Mouse (Mus musculus): Measurements from ENCODE around the gene Traf1.

Traf1 gene

DNA sequence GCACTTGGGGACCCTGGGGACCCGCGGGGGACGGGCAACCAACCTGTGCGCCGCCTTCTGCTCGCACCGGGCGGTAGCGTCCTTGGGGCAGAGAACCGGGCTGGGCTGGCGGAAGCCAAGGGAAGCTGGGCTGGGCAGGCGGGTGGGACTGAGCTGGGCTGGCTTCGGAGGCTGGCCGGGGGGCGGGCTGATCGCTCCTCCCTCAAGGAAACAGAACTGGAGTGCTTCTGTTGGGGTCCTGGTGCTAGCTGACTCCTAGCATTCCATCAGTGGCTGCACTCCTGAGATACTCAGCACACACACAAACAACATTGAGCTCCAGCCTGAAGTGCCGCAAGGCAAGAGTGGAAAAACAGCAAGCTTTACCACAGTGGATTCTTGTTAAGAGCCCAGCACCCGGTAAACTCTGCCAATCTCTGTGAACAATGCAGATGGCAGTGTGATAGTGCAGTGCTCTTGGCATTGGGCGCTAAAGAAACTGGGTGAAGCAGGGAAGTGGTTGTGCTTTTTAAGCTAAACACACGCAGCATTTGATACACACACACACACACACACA, at the start of gene Traf1:
Traf1 (minus strand) TSS at position 292 of the 556 bp plus-strand sequence.
- in situ Hi-C loops (cut with MboI, MseI): loop anchor here (5.0 to 10.0 kb wide), 2 partner anchors 167 to 501 kb away; partner anchors contain the start of genes Ggta1 and Rabepk

DNA sequence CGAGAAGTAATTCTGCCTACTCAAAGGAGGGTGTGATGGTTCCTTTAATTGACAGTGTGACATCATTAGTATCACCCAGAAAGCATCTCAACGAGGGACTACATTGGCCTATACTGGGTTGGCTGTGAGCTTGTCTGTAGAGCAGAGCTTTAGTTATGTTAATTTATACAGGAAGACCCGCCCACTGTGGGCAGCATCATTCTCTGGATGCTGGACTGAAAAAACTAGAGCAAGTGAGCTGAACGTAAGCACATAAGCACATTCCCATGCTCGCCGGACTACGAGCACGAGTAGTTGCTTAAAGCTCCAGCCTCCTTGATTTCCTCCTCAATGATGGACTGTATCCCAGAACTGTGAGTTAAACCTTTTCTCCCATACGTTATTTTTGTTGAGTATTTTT, 37.4 kb upstream of the Traf1 start:
- in situ Hi-C loops (cut with MboI, MseI): no loop called here

DNA sequence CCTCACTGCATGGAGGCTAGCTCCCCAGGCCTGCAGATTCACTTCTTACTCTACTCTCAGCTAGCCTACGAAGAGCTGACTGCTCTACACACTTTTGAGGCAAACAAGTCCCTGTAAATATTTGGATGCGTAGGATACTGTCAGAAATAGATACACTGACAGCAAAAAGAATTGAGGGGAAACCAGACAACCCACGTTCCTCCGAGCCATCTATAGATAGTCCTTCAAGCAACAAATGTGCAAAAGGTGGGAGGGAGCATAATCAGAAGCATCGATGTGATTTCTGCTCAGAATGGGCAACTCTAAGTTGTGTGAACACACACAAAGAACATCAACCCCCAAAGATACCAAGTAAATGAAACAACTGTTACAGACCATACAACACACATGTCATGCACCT, 34.9 kb upstream of the Traf1 start:
- in situ Hi-C loops (cut with MboI, MseI): no loop called here

GRCm38 (mm10) chr2:34993696-34994356, 32.3 kb upstream of the Traf1 start:
- in situ Hi-C loops (cut with MboI, MseI): no loop called here

DNA sequence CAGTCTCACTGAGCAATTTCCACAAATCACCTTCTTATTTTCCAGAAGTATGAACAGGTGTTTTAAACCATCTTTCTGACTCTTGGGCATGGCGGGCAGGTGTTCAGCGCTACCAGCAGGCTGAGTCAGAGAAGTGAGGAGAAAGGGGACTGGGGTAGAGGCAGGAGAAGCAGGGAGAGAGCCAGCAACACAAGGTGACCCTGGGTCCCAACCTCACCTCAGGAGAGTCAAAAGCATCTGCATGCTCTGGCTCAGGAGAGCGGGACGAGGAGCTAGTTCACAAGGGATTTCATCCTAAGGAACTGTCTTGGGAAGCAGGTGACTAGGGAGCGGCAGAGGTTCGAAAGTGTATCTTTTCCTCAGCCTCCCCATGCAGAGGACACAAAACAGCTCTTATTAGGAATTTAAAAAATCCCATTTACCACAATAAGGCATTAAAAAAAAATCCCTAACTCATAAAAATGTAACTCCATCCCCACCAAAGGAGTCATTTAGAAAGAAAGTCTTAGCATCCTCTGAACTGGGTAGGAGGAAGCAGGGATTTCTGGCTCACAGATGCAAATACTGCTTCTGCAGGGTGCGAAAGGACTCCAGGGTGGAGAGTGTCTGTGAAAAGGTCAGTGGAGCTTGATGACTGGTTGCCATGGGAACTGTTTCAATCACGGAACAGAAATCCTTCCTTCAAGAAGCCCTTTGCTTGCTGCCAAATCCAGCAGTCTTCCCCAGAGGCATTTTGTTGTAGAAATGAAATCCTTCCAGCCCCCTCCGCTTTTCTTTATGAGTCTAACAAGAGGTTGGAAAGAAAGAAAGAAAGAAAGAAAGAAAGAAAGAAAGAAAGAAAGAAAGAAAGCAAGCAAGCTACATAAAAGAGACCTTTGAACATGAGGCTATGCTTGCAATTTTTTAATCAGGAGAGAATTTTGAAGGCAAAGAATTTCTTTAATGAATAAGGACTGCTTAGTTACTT, 31.4 kb upstream of the Traf1 start:
- in situ Hi-C loops (cut with MboI, MseI): no loop called here

DNA sequence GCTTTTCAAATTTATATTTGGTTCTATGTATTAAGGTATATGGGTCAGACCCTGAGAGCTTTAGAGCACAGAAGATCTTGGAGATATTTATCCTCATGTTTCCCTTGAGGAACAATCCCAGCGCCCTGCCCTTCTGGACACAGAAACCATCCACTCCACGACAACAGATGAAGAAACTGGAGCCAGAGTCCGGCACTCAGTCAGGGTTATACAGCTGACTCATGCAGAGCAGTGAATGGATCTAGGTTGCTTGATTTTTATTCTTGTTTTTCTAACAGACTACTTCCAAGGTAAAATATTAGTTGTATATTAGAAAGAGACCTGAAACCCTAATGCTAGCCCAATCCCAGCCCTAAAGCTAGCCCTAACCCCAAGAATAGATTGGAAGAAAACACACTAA, 30.4 kb upstream of the Traf1 start:
- in situ Hi-C loops (cut with MboI, MseI): no loop called here

DNA sequence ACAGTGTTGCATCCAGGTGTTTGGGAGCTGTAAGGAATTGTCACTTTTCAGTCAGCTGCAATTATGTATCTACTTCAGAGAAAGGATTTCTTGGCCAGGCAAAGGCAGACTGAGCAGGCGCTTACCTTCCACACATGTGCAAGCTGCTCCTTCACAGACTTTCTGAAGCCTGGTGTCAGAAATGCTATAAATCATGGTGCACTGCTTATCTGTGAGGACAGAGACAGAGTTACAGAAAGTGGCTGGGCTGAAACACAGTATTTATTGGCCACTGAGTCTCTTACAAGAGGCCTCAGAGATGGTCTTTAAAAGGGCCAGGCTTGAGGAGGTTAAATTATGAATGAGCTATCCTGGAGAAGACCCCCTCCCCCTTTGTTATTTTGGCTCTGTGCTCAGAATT, 28.2 kb upstream of the Traf1 start:
- in situ Hi-C loops (cut with MboI, MseI): no loop called here

GRCm38 (mm10) chr2:34987595-34987994, 26.0 kb upstream of the Traf1 start:
- in situ Hi-C loops (cut with MboI, MseI): no loop called here

GRCm38 (mm10) chr2:34984885-34985284, 23.3 kb upstream of the Traf1 start:
- in situ Hi-C loops (cut with MboI, MseI): no loop called here

DNA sequence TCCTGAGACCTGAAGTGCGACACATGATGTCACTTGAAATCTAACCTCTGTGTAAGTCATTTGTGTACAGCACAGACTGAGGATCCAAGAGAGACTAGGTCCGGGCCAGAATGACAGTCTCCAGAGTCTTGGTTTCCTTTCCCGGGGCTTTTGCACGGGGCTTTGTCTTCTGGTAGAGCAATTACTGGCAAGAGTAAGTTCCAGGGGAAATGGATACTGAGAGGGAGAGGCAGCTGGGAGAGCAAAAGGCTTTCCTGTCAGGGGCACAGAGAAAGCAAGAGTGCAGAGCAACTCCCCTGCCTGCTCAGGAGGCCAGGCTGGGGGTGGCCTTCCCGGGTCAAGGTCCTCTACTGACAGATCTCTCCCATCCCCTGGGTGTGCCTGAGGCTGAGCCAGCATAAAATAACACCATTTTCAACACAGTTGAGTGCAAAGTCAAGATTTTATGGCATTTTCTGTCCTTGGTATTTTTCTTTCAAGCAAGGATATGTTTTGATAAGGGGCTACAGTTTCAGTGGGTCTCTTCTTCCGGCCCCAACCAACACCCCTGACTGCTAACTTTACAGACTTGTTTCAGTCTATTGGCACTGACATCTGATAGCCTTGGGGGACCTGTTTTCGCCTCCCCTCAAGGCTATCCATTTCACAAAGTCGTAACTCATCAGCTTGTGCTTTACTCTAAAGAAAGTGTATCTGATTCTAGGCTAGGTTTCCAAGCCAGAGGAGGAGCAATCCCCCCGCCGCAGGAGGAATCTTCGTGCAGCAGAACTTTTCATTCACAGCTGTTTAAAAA, 21.5 kb upstream of the Traf1 start:
- in situ Hi-C loops (cut with MboI, MseI): no loop called here

- in situ Hi-C loops (cut with MboI, MseI): no loop called here
Observed at GRCm38 (mm10) chr2:34982096-34982724, 20.6 kb upstream of the Traf1 start.

DNA sequence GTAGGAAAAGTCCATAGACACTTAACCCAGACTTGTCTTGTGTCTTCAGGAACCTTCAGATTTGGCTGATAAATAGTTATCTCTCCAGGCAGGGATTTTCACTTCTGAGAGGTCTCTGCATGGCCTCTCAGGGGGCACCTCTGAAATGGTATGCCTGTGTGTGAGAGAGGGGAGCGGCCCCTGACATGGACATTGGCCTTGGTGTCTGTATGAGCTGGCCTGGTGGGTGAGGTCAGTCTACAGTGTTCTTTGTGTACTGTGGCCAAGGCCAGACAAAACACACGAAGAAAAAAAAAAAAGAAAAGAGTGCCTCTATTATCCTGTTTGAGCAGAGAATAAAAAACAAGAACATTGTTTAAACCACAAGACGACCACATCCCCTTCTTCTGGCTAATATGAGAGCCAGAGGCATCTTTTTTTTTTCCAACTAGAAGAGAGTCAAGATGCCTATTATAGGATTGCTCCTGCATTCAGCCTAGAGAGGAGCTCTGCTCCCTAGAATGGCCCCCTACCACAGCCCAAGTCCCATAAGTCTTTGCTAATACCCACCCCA, 18.0 kb upstream of the Traf1 start:
- in situ Hi-C loops (cut with MboI, MseI): no loop called here

DNA sequence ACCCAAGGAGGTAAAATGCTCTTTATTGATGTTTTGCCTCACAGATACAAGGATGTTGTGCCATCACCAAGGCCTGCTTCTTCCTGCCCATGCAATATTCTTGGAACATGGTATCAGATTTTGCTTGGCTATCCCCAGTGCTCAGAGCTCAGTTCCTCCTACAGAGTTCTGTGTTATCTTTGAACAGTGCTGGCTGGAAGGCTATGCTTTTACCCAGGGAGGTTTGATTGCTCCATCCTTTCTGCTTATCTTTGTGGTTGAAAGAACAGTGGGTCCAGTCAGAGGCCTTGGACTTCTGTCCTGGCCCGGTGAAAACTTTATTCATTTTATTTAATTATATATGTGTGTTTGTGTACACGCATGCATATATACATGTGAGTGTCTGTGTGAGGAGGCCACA, 16.7 kb upstream of the Traf1 start:
- in situ Hi-C loops (cut with MboI, MseI): no loop called here

DNA sequence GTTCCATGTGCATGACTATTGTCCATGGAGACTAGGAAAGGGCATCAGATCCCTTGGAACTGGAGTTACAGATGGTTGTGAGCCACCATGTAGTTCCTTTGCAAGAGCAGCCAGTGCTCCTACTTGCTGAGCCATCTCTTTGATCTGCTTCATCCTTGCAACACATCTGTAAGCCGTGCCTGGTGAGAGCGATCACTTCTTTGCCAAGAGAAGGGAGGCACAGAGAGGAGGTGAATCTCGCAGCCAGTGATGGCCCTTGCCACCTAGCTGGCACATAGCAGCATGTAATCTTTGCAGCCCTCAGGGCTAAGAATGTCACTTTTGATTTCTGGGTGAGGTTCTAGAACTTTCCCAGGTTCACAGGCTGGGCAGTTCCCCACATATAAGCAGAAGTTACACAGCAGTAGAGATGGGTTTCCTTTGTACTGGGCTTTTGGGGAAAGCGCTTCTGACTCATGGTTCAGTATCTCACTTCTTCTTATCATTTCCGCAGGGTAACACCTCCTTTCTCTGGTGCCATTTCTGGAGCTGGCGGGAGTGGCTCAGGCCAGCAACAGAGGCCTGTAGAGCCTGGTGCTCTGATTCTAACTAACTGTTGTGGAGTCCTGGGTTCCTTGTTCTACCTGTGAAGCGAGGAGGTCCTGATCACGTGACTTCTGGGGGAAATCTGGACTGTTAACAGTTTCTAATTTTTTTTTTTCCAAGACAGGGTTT, 15.5 kb upstream of the Traf1 start:
- in situ Hi-C loops (cut with MboI, MseI): no loop called here

DNA sequence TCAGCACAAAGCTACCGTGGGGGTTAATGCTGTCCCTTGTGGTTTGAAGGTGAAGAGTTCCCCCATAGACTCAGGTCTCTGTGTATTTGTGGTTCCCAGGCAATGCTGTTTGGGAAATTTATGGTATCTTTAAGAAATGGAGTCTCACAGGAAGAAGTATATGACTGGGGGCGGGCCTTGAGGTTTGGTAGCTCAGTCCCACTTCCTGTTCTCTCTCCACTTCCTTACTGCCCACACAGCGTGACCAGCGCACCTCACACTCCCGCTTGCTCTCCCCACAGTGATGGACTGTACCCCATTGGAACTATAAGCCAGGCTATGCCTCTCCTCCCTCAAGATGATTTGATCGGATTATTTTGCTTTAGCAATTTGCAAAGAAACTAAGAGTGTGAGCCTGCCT, 14.9 kb upstream of the Traf1 start:
- in situ Hi-C loops (cut with MboI, MseI): no loop called here

DNA sequence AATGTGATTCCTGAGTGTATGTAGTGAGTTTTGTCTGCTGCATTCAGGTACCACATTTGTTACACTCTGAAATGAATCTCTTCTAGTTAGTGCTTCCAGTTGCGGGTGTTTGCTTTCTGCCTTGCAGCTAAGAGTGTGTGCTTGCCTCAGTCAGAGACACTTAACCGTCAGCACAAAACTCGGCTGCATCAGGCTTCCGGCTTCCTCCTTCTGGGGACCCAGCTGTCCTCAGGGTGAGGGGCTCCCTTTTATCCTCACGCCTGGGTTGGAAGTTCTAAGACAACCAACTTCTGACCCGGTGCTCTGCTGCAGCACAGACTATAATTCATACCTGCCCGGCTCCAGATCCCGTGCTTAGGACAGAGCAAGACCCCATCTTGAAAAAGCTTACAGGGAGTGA, 11.5 kb upstream of the Traf1 start:
- in situ Hi-C loops (cut with MboI, MseI): no loop called here

GRCm38 (mm10) chr2:34971080-34971888, 9.7 kb upstream of the Traf1 start:
- in situ Hi-C loops (cut with MboI, MseI): no loop called here

DNA sequence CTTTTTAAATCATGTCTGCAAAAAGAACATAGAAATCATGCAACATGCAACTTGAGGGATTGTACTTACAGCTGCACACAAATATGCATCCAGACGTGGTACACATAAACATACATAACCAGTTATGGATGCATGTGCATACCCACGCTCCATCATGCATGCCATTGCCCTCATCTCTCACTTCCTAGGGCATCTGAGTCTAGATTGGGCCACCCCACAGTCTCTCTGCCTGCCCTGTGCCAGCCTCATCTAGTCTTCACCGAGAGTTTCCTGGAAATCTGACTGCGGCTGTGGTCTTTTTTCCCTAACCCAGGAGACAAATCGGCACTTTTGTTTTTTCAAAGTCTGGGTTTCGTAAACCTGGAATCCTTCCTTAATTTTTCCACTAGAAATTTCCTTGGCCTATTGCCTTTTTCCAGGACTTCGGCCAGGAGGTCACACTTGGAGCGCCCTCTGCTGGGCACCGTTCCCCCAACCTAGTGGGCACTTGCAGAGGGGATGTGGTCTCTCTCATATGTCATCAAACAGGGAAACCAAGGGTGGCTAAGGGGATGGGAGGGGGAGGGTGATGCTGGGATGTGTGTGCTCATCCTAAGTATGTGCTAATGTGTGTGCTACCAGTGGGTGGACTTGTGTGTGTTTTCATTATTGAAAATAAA, 8.6 kb upstream of the Traf1 start:
- in situ Hi-C loops (cut with MboI, MseI): no loop called here

DNA sequence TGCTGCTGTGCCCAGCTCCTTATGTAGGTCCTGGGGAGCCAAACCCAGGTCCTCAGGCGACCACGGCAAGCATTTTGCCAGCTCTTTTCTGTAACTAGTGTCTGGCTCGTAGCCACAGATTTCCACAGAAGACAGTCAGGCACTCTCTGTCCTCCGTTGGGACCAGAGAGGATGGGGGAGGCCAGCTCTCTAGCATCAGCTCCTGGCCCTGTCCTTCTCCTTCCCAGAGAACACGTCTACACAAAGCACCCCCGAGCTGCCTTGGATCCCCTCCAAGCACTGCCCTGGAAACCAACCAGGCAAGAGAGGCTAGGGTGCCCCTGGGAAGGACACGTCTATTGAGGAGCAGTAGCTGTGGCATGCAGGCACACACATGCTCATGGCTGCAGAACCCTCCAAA, 7.6 kb upstream of the Traf1 start:
- in situ Hi-C loops (cut with MboI, MseI): loop anchor here (10.0 kb wide), 1 partner anchor 174 kb away; the partner anchor contains the start of gene Rabepk
